Mouse (Mus musculus): ENCODE results near the gene Atp8b3.

Atp8b3 gene

GRCm38 (mm10) chr10:80568876-80569275 lies 30.0 kb upstream of the Atp8b3 start:
- DNase-seq (ENCODE audit: low spot score in 2 of 2), result no peak

DNA sequence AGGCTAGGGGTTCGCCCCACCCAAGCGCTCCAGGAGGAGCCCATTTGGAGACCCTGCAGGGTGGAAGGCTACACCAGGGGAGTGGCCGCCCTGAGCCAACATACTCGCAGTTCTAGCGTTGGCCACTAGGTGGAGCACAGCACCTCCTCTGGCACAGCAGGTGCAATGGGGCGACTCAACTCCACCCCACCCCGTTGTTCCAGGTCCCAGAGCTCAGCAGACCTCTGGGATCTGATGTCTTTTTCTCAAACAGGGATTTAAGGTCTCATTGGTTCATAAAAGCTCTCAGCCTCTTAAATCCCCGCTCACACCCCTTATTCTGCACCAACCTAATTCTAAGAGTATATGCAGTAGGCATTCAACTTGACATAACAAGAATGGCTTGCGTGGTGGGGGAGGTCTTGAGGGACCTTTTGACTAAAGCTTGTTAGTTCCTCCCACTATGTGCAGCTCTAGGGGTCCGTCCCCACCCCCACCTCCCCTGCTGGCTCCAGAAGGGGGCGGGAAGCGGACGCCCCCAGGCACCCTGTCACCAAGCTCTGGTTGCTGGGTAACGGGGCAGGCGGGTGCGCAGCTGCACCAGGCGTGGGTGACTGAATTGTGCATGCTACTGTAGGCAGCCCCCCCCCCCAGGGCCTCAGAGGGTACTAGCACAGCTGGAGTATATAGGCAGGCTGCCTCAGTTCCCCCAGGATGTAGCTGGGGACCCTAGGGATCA lies 27.6 kb upstream of the Atp8b3 start:
- peak; percentile 61 to 82 for DNase-seq (ENCODE audit: low spot score in 2 of 2)

- DNase-seq (ENCODE audit: low spot score in 2 of 2), result peak; percentile 89 to 93
These were observed 22.4 kb upstream of the Atp8b3 start, which contains the start of gene Rexo1 for GRCm38 (mm10) chr10:80561116-80561944. Rexo1 (minus strand) TSS chr10:80561560.

DNA sequence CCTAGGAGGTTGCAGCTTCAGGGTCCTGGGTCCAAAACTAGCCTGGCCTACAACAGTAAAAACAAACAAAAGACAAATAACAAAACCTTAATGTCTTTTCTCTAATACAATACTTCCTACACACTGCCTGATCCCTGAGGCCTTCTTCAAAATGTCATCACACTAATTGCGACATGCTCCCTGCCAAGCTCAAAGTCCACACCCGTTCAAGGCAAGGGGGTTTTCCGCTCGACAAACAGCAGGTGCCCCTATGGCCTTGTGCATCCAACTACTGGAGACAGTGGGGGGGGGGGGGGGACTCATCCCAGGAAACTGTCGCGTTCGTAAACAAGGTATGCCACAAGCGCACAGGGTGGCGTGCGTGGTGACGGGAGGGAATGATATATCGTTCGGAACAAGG lies 21.7 kb upstream of the Atp8b3 start:
- DNase-seq (ENCODE audit: low spot score in 2 of 2), result no peak

GRCm38 (mm10) chr10:80559431-80559830 lies 20.5 kb upstream of the Atp8b3 start:
- no peak for DNase-seq (ENCODE audit: low spot score in 2 of 2)

DNA sequence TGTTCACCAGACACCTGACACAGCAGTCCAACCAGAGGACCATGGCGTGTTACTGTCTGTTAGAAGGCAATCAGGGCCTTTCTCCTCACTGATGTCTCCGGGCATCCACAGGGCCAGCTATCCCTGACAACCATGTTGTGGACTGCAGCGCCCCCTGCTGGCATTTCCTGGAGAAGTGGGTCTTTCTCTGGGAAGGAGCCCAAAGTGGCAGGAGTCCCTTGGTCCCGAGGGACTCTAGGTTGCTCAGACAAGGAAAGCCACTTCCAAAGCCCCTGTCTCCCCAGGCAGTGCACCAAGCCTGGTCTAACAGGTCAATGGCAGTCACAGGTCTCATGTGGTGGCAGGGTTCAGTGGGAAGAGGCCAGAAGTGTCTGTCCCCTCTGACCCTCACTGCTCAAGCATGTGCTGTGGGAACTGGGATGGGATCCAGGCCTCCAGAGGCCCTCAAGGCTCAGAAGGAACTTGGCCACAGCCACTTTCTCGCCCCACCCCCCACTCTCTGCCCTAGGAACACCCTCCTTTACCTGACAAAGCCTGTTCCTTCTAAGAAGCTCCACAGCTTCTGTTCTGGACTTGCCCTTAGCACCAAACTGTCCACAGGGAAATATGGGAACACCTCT lies 18.5 kb upstream of the Atp8b3 start:
- DNase-seq (ENCODE audit: low spot score in 2 of 2), result peak; percentile 42 to 63

DNA sequence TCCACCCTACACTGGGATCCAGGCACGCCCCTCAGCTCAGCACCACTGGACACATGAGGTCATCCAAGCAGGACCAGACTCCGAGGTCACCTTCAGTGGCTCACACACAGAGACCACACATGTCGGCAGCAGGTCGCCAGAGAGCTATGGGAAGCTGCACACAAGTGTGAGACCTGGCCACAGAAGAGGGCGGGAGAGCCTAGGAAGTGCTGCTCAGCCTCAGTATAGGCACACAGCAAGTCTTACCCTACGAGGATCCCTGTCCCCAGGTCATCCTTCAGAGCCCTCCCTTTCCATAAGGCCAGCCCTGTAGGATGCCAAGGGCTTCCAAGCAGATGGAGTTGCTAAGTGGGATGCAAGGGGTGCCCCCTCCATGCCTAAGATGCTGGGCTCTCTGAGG lies 15.1 kb upstream of the Atp8b3 start:
- DNase-seq (ENCODE audit: low spot score in 2 of 2), result no peak

DNA sequence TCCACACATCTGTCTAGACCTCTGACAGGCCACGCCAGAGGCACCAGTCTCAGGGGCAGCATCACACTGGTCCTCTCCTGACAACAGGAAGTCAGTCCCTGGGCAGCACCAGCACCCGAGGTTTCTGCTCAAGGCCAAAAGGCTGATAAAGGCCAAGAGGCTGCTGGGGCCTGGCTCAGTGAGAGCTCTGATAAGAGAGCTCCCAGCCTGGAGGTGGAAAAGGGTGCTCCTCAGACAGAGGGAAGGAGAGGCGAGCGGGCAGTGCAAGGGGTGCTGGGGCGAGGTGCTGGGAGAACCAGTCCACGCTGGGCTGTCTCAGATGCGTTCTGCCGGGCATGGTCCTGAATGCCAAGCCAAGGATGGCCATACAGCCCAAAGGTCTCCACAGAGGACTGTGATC lies 14.7 kb upstream of the Atp8b3 start:
- no peak for DNase-seq (ENCODE audit: low spot score in 2 of 2)

GRCm38 (mm10) chr10:80552364-80552763 lies 13.4 kb upstream of the Atp8b3 start:
- DNase-seq (ENCODE audit: low spot score in 2 of 2), result no peak

- DNase-seq (ENCODE audit: low spot score in 2 of 2), result no peak
These were observed 10.4 kb upstream of the Atp8b3 start for GRCm38 (mm10) chr10:80549279-80549678.

GRCm38 (mm10) chr10:80548428-80549006 lies 9.6 kb upstream of the Atp8b3 start:
- DNase-seq (ENCODE audit: low spot score in 2 of 2), result peak; percentile 31 to 52

- no peak for DNase-seq (ENCODE audit: low spot score in 2 of 2)
These were observed 8.6 kb upstream of the Atp8b3 start for GRCm38 (mm10) chr10:80547539-80547938.

- DNase-seq (ENCODE audit: low spot score in 2 of 2), result no peak
These were observed 8.0 kb upstream of the Atp8b3 start for GRCm38 (mm10) chr10:80546945-80547344.

DNA sequence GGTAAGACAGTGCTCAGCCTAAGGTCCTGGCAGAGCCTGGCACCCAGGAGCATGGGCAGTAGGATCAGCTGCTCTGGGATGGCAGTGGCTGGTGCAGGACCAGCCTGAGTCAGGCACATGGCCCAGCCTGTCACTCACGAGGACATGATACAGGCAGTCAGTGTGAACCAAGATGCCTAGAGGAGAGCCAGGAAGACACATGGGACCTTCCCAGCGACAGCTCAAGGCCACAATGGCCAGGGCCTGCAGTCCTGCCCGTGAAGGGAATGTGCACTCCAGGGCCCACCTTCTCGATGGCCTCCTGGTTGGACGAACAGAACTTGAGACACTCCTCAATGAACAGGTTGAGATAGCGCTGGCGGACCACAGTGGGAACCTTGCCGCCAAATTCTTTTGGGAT lies 6.7 kb upstream of the Atp8b3 start:
- DNase-seq (ENCODE audit: low spot score in 2 of 2), result no peak

GRCm38 (mm10) chr10:80543873-80544272 lies 4.9 kb upstream of the Atp8b3 start:
- DNase-seq (ENCODE audit: low spot score in 2 of 2), result no peak

- no peak for DNase-seq (ENCODE audit: low spot score in 2 of 2)
These were observed 569 bp upstream of the Atp8b3 start for GRCm38 (mm10) chr10:80539493-80539892.

- no peak for DNase-seq (ENCODE audit: low spot score in 2 of 2)
These were observed 744 bp downstream of the Atp8b3 start for GRCm38 (mm10) chr10:80538180-80538579.

DNA sequence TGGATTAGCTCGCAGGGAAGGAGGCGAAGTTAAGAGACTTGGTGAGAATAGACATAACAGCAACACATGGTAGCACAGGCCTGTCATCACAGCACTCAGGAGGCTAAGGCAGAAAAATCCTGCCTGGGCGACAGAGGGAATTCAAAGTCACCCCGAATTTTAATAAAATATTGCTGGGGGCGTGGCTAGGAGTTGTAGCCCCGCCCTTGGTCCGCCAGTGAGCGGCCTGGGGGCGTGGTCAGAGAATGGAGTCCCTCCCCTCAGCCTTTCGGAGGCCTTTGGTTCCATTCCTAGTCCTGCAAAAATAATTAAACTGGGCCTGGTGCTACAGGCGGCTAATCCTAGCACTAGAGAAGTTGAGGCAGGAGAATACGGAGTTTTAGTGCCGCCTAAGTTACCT lies 3.2 kb downstream of the Atp8b3 start:
- DNase-seq (ENCODE audit: low spot score in 2 of 2), result no peak

- DNase-seq (ENCODE audit: low spot score in 2 of 2), result no peak
These were observed 3.9 kb downstream of the Atp8b3 start for GRCm38 (mm10) chr10:80535071-80535470.

DNA sequence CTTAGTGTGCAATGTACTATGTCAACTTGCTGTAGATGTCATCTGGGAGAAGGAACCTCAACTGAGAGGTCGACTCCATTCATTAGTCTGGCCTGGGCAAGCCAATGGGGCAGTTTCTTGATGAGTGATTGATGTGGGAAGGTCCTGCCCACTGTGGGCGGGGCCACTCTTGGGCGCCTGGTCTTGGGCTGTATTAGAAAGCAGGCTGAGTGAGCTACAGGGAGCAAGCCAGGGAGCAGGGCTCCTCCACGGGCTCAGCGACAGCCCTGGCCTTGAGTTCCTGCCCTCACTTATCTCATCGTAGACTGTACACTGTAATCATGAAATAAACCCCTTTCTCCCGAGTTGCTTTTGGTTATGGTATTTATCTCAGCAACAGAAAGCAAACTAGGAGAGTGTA lies 5.2 kb downstream of the Atp8b3 start:
- DNase-seq (ENCODE audit: low spot score in 2 of 2), result no peak

- no peak for DNase-seq (ENCODE audit: low spot score in 2 of 2)
These were observed 6.1 kb downstream of the Atp8b3 start for GRCm38 (mm10) chr10:80532783-80533182.

- DNase-seq (ENCODE audit: low spot score in 2 of 2), result no peak
These were observed 12.8 kb downstream of the Atp8b3 start for GRCm38 (mm10) chr10:80526172-80526571.
